In the genomic region with DNA sequence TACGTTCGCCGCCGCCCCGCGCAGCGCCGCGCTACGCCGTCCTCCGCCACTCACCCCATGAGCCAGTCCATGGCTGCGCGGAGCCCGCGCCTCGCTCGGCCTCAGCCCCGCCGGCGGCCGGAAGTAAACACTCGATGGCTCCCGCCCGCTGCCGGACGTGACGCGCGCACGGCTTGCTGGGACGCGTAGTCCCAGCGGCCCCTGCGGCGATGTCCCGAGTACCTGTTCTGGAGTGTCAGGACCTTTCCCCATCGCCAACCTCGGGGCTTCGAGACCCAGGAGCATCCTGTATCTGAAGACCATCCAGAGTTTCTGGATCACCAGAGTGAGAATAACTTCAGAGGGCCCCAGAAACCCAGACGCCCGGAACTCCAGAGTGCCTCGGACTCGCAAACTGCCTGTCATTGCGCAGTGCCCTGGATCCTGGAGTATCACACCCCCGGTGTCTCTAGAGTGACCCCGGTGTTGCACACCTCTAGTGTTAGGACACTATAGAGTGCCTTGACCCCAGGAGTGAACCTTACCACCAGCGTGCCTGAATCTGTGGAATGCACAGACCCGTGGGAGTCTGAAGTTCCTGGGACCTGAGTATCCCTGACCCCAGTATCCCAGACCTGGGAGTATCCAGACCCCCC, we compare ENCODE assay signal across 8 mouse cellular contexts. TPM values are rescaled to one million over a fixed set of nuclear protein-coding genes. Genes with fewer than 3 reads are reported as not detected.
DNase-seq lines count a peak whose midpoint lies in the region; ATAC-seq and TF ChIP-seq lines count a peak whose summit lies in the region.

A gene (minus strand): TSS at position 135 of the 635 bp plus-strand sequence.

- H3K4me1 ChIP-seq in bone marrow, adult 2 months (ENCODE audit: control insufficient read depth, insufficient read depth, low read length): peaks cover 11% of the 10 kb centered on the region
- H3K4me1 ChIP-seq in embryonic facial prominence, embryonic 15.5 days: peaks cover 27% of the 10 kb centered on the region
- peaks cover 22% of the 10 kb centered on the region for H3K4me1 ChIP-seq in limb, embryonic 12.5 days (replicated peaks)
- H3K4me1 ChIP-seq in midbrain, embryonic 14.5 days (ENCODE audit: control insufficient read depth, insufficient read depth, low read length): peaks cover 13% of the 10 kb centered on the region

- H3K4me3 ChIP-seq in bone marrow, adult 2 months (replicated peaks; ENCODE audit: control insufficient read depth, low read depth, low read length): peak within 1 kb of the TSS; percentile 83
- peak within 1 kb of the TSS; percentile 96 for H3K4me3 ChIP-seq in embryonic facial prominence, embryonic 15.5 days (replicated peaks)
- H3K4me3 ChIP-seq in limb, embryonic 12.5 days (replicated peaks): peak within 1 kb of the TSS; percentile 93
- peak within 1 kb of the TSS; percentile 94 for H3K4me3 ChIP-seq in midbrain, embryonic 14.5 days (replicated peaks; ENCODE audit: low read depth, low read length)

- no peaks in the 10 kb centered on the region for H3K27me3 ChIP-seq in embryonic facial prominence, embryonic 15.5 days
- H3K27me3 ChIP-seq in limb, embryonic 12.5 days: no peaks in the 10 kb centered on the region
- no peaks in the 10 kb centered on the region for H3K27me3 ChIP-seq in midbrain, embryonic 14.5 days (ENCODE audit: control insufficient read depth, insufficient read depth, low read length)

- no peaks in the 10 kb centered on the region for H3K9me3 ChIP-seq in embryonic facial prominence, embryonic 15.5 days (replicated peaks)
- no peaks in the 10 kb centered on the region for H3K9me3 ChIP-seq in limb, embryonic 12.5 days
- no peaks in the 10 kb centered on the region for H3K9me3 ChIP-seq in midbrain, embryonic 14.5 days (ENCODE audit: control insufficient read depth, low read length)

- peak; percentile 75 for DNase-seq in 416B (ENCODE audit: low read depth)
- DNase-seq in heart, adult 8-10 months (ENCODE audit: low spot score): peak; percentile 89
- DNase-seq in kidney, adult 8-10 months: peak; percentile 87 to 90
- DNase-seq in midbrain, embryonic 14.5 days: peak; percentile 97
- DNase-seq in spleen, adult 12 weeks (ENCODE audit: low spot score): peak; percentile 86

- H3K4me2 ChIP-seq in embryonic facial prominence, embryonic 15.5 days (replicated peaks): peak within 1 kb of the TSS; percentile 85
- H3K4me2 ChIP-seq in limb, embryonic 12.5 days: peak within 1 kb of the TSS; percentile 94
- H3K4me2 ChIP-seq in midbrain, embryonic 14.5 days (ENCODE audit: low read length): peak within 1 kb of the TSS; percentile 91

- peak within 1 kb of the TSS; percentile 96 for H3K9ac ChIP-seq in embryonic facial prominence, embryonic 15.5 days
- H3K9ac ChIP-seq in limb, embryonic 12.5 days (replicated peaks): peak within 1 kb of the TSS; percentile 93
- H3K9ac ChIP-seq in midbrain, embryonic 14.5 days (replicated peaks; ENCODE audit: low read length): peak within 1 kb of the TSS; percentile 84

- under 1% methylated on average over 49 of the region's 49 CpGs for WGBS in bone marrow, adult 2 months
- under 1% methylated on average over 49 of the region's 49 CpGs for WGBS in embryonic facial prominence, embryonic 15.5 days
- under 1% methylated on average over 49 of the region's 49 CpGs for WGBS in limb, embryonic 12.5 days
- 1% methylated on average over 49 of the region's 49 CpGs for WGBS in midbrain, embryonic 14.5 days

- ATAC-seq in embryonic facial prominence, embryonic 15.5 days (ENCODE audit: insufficient number of reproducible peaks, low FRiP score, low TSS enrichment, low read depth): peak; percentile 93
- ATAC-seq in limb, embryonic 12.5 days (ENCODE audit: insufficient number of reproducible peaks, insufficient read depth, low FRiP score, low TSS enrichment, low read depth): peak; percentile 86
- ATAC-seq in midbrain, embryonic 14.5 days (ENCODE audit: low FRiP score, low TSS enrichment): peak; percentile 91

- peaks cover 6% of the 10 kb centered on the region; the same call in 1 of the 2 replicates for H3K36me3 ChIP-seq in embryonic facial prominence, embryonic 15.5 days
- H3K36me3 ChIP-seq in limb, embryonic 12.5 days: peaks cover 11% of the 10 kb centered on the region; the same call in 1 of the 2 replicates
- peaks cover 5% of the 10 kb centered on the region; the same call in 1 of the 2 replicates for H3K36me3 ChIP-seq in midbrain, embryonic 14.5 days (ENCODE audit: control insufficient read depth, insufficient read depth, low read length)

- no peak for TF ChIP-seq CTCF in bone marrow, adult 2 months (IDR thresholded peaks at IDR 0.05; ENCODE audit: control insufficient read depth, insufficient read depth, low read length)

- H3K27ac ChIP-seq in bone marrow, adult 2 months (ENCODE audit: control insufficient read depth, insufficient read depth, low read depth, low read length, poor library complexity): peak within 1 kb of the TSS; percentile 93
- H3K27ac ChIP-seq in embryonic facial prominence, embryonic 15.5 days (replicated peaks): peak within 1 kb of the TSS; percentile 86
- peak within 1 kb of the TSS; percentile 73 for H3K27ac ChIP-seq in limb, embryonic 12.5 days
- H3K27ac ChIP-seq in midbrain, embryonic 14.5 days (replicated peaks; ENCODE audit: low read depth, low read length): peak within 1 kb of the TSS; percentile 71

- peak; percentile 96 for TF ChIP-seq POLR2A in bone marrow, adult 2 months (IDR thresholded peaks at IDR 0.05; ENCODE audit: borderline replicate concordance, control insufficient read depth, low read depth, low read length)

RNA-seq across cellular contexts. Expression of the gene that starts here (rescaled TPM):
- polyA plus RNA-seq in bone marrow, adult 2 months (2011; ENCODE audit: insufficient read depth, insufficient read length, low replicate concordance, missing spikeins): 28.2 and 34.3 TPM in 2 replicates
- polyA plus RNA-seq in embryonic facial prominence, embryonic 15.5 days (2015; fragmentation: Nextera tagmentation; extraction: Ambion mirVana): 79.5 and 82.6 TPM in 2 replicates
- total RNA-seq in heart, adult 8-10 months (2022): 10 to 100 TPM; 45.2 to 53.5 (median 46.9) TPM
- polyA plus RNA-seq in limb, embryonic 12.5 days (2016; fragmentation: Nextera tagmentation; extraction: Ambion mirVana): 62.2 and 64.1 TPM in 2 replicates
- polyA plus RNA-seq in midbrain, embryonic 14.5 days (2014; fragmentation: Nextera tagmentation; extraction: Ambion mirVana): 53.5 and 57.2 TPM in 2 replicates

Comparison
In these comparisons a context has a peak if more than half of its experiments do, and no peak if none do; other contexts are left out.
1. Peak in every context shown above with its lines: DNase-seq, ATAC-seq, H3K4me3 ChIP-seq and H3K27ac ChIP-seq.